Mouse (Mus musculus): ENCODE data around the gene Ddx3y. TPM values are rescaled to one million over a fixed set of nuclear protein-coding genes. Genes with fewer than 3 reads are reported as not detected.

Ddx3y gene
- polyA plus RNA-seq (2012; fragmentation: generic; extraction: Trizol), result not detected

GRCm38 (mm10) chrY:1286171-1286795, at the start of gene Ddx3y:
Gene Ddx3y, minus strand, starts transcription at chrY:1286629.

GRCm38 (mm10) chrY:1245426-1245863, 41.0 kb downstream of the Ddx3y start, which contains the start of gene Uty:
Gene Uty, minus strand, starts transcription at chrY:1245759.

Other genes with a start within 250 kb of the Ddx3y start
- not detected for gene Uty, start 40.9 kb downstream of the Ddx3y start, polyA plus RNA-seq (2012; fragmentation: generic; extraction: Trizol)
- not detected for gene Usp9y, start 173.2 kb upstream of the Ddx3y start, polyA plus RNA-seq (2012; fragmentation: generic; extraction: Trizol)